Mouse (Mus musculus) neutrophil, adult 5-6 weeks (primary cell): ENCODE data around the gene Gm28308. TPM values are rescaled to one million over a fixed set of nuclear protein-coding genes. Genes with fewer than 3 reads are reported as not detected.

ENCODE experiments used
- ATAC-seq: fragments of 151-379, 151-347 bp; 2 replicates; pipeline ENCODE4 v1.8.0; 2017; ENCODE audit warnings: mild to moderate bottlenecking, moderate TSS enrichment; ENCODE audit not compliant: insufficient number of reproducible peaks, poor library complexity, low FRiP score, severe bottlenecking; ENCODE audit errors: extremely low read depth
- total RNA-seq: library from RNA; stranded (forward); fragments of 200-1000 nt; gene quantifications from 2 replicates; pipeline ENCODE4 v1.2.3, GENCODE M21; 2017

The Gm28308 gene
- total RNA-seq, 1 experiment from 2014 or later: not detected

- no peak for ATAC-seq
Observed at GRCm38 (mm10) chr6:52209685-52210046, 3.5 kb downstream of the Gm28308 start.

GRCm38 (mm10) chr6:52208868-52209684 lies 4.1 kb downstream of the Gm28308 start:
- ATAC-seq: no peak

GRCm38 (mm10) chr6:52208072-52208867 lies 4.9 kb downstream of the Gm28308 start, which contains the start of gene Hoxa6:
Gene Hoxa6, minus strand, starts transcription at chr6:52208722.
- ATAC-seq: no peak

- ATAC-seq: no peak
Observed at GRCm38 (mm10) chr6:52207684-52207976, 5.5 kb downstream of the Gm28308 start.

GRCm38 (mm10) chr6:52206882-52207683 lies 6.1 kb downstream of the Gm28308 start:
- ATAC-seq: no peak

- ATAC-seq: no peak
Observed at GRCm38 (mm10) chr6:52205638-52206621, 7.2 kb downstream of the Gm28308 start.

GRCm38 (mm10) chr6:52205221-52205620 lies 7.9 kb downstream of the Gm28308 start:
- no peak for ATAC-seq

GRCm38 (mm10) chr6:52204050-52204752 lies 8.9 kb downstream of the Gm28308 start, which contains the start of gene Hoxa5:
Gene Hoxa5, minus strand, starts transcription at chr6:52204587.
- ATAC-seq: no peak

- no peak for ATAC-seq
Observed at GRCm38 (mm10) chr6:52203371-52204049, 9.6 kb downstream of the Gm28308 start.

- ATAC-seq: no peak
Observed at GRCm38 (mm10) chr6:52203121-52203370, 10.1 kb downstream of the Gm28308 start.

GRCm38 (mm10) chr6:52202362-52203120 lies 10.6 kb downstream of the Gm28308 start:
- no peak for ATAC-seq

- no peak for ATAC-seq
Observed at GRCm38 (mm10) chr6:52201269-52201668, 11.9 kb downstream of the Gm28308 start.

GRCm38 (mm10) chr6:52200751-52201250 lies 12.3 kb downstream of the Gm28308 start:
- no peak for ATAC-seq

GRCm38 (mm10) chr6:52200073-52200750 lies 12.9 kb downstream of the Gm28308 start:
- no peak for ATAC-seq

- no peak for ATAC-seq
Observed at GRCm38 (mm10) chr6:52197271-52197670, 15.9 kb downstream of the Gm28308 start.

GRCm38 (mm10) chr6:52196811-52197210 lies 16.3 kb downstream of the Gm28308 start:
- no peak for ATAC-seq
